Comparison of ENCODE assay signal across 23 mouse cellular contexts in genomic region chr1:75574476-75575310, GRCm38 (mm10). TPM values are rescaled to one million over a fixed set of nuclear protein-coding genes. Genes with fewer than 3 reads are reported as not detected.
DNase-seq lines count a peak whose midpoint lies in the region; ATAC-seq lines count a peak whose summit lies in the region.
"Had no signal": no experiment of that assay in that cellular context is flagged by ENCODE, and none has a peak within 500 bp of the region (broad histone marks: within the 10 kb centered on the region; RNA-seq: fewer than 3 reads in every experiment).

No protein-coding gene starts in this region.

- H3K4me1 ChIP-seq in hindbrain, embryonic 13.5 days (replicated peaks), result peaks cover 13% of the 10 kb centered on the region; the same call in 1 of the 2 replicates
- H3K4me1 ChIP-seq in hindbrain, embryonic 10.5 days (replicated peaks), result 0 out of 2 replicates have a peak, but pooled peaks cover 5% of the 10 kb centered on the region
- no peaks in the 10 kb centered on the region for H3K4me1 ChIP-seq in limb, embryonic 10.5 days
- H3K4me1 ChIP-seq: limb, embryonic 13.5 days; liver, embryonic 12.5 days; midbrain, embryonic 13.5 days had no signal

- peak overlapping the region; percentile 55; the same call in 1 of the 2 replicates for H3K27ac ChIP-seq in hindbrain, embryonic 13.5 days
- no peak overlapping the region for H3K27ac ChIP-seq in hindbrain, embryonic 10.5 days
- H3K27ac ChIP-seq in limb, embryonic 10.5 days, result no peak overlapping the region
- H3K27ac ChIP-seq: embryonic facial prominence, embryonic 12.5 days; forebrain, embryonic 13.5 days; heart, embryonic 10.5 days; limb, embryonic 13.5 days; liver, embryonic 12.5 days; midbrain, embryonic 13.5 days had no signal

- H3K9ac ChIP-seq in hindbrain, embryonic 13.5 days, result no peak overlapping the region
- H3K9ac ChIP-seq: embryonic facial prominence, embryonic 12.5 days; forebrain, embryonic 13.5 days; limb, embryonic 13.5 days; liver, embryonic 12.5 days; midbrain, embryonic 13.5 days had no signal

- no peak for DNase-seq in cerebellum, postnatal 10 days
- DNase-seq in hindbrain, embryonic 10.5 days (ENCODE audit: low spot score), result no peak
- DNase-seq in brain, adult 2 months (ENCODE audit: low read depth, low spot score), result peak; percentile 89
- peak; percentile 85 for DNase-seq in cerebellum, adult 9-10 months
- DNase-seq in gastrocnemius, adult 8-10 months (ENCODE audit: low spot score in 2 of 2), result no peak
- DNase-seq in limb, embryonic 10.5 days (ENCODE audit: low spot score), result no peak
- DNase-seq: adrenal gland, adult 8-10 months; kidney, postnatal 25 days; lung, adult 2 months; lung, postnatal 14 days; right cerebral cortex, postnatal 4 days; thymus, postnatal 14 days had no signal

- no peak overlapping the region for H3K4me2 ChIP-seq in hindbrain, embryonic 13.5 days
- H3K4me2 ChIP-seq: embryonic facial prominence, embryonic 12.5 days; forebrain, embryonic 13.5 days; limb, embryonic 13.5 days; liver, embryonic 12.5 days; midbrain, embryonic 13.5 days had no signal

- H3K9me3 ChIP-seq in hindbrain, embryonic 13.5 days, result no peaks in the 10 kb centered on the region
- H3K9me3 ChIP-seq in hindbrain, embryonic 10.5 days, result no peaks in the 10 kb centered on the region
- no peaks in the 10 kb centered on the region for H3K9me3 ChIP-seq in limb, embryonic 10.5 days (replicated peaks)
- H3K9me3 ChIP-seq: embryonic facial prominence, embryonic 12.5 days; forebrain, embryonic 13.5 days; heart, embryonic 10.5 days; limb, embryonic 13.5 days; liver, embryonic 12.5 days; midbrain, embryonic 13.5 days had no signal

- H3K4me3 ChIP-seq in hindbrain, embryonic 13.5 days, result no peak overlapping the region
- H3K4me3 ChIP-seq in hindbrain, embryonic 10.5 days, result no peak overlapping the region
- no peak overlapping the region for H3K4me3 ChIP-seq in limb, embryonic 10.5 days
- H3K4me3 ChIP-seq: embryonic facial prominence, embryonic 12.5 days; forebrain, embryonic 13.5 days; heart, embryonic 10.5 days; limb, embryonic 13.5 days; liver, embryonic 12.5 days; midbrain, embryonic 13.5 days had no signal

- H3K27me3 ChIP-seq in hindbrain, embryonic 13.5 days, result 0 out of 2 replicates have a peak, but pooled peaks cover 3% of the 10 kb centered on the region
- peaks cover 3% of the 10 kb centered on the region; the same call in 1 of the 2 replicates for H3K27me3 ChIP-seq in hindbrain, embryonic 10.5 days (ENCODE audit: insufficient read depth, poor library complexity, severe bottlenecking)
- H3K27me3 ChIP-seq in limb, embryonic 10.5 days (ENCODE audit: low read depth, poor library complexity, severe bottlenecking), result no peaks in the 10 kb centered on the region
- H3K27me3 ChIP-seq: embryonic facial prominence, embryonic 12.5 days; forebrain, embryonic 13.5 days; limb, embryonic 13.5 days; midbrain, embryonic 13.5 days had no signal

- no peaks in the 10 kb centered on the region for H3K36me3 ChIP-seq in hindbrain, embryonic 13.5 days
- H3K36me3 ChIP-seq in hindbrain, embryonic 10.5 days, result no peaks in the 10 kb centered on the region
- H3K36me3 ChIP-seq in limb, embryonic 10.5 days, result no peaks in the 10 kb centered on the region
- H3K36me3 ChIP-seq: embryonic facial prominence, embryonic 12.5 days; heart, embryonic 10.5 days; limb, embryonic 13.5 days; liver, embryonic 12.5 days; midbrain, embryonic 13.5 days had no signal

- ATAC-seq in cerebellum, adult (ENCODE audit: insufficient number of reproducible peaks, low FRiP score, low TSS enrichment), result 0 out of 2 replicates have a peak, but pooled peaks have one; percentile 34
- ATAC-seq in hindbrain, embryonic 13.5 days (ENCODE audit: low FRiP score), result no peak
- ATAC-seq: activated CD4-positive, CD25-positive, alpha-beta regulatory T cell, adult 4 months; forebrain, embryonic 13.5 days; intestine, embryonic 16.5 days; liver, embryonic 12.5 days; midbrain, embryonic 13.5 days had no signal

- WGBS in hindbrain, embryonic 13.5 days, result 65% methylated on average over 17 of the region's 17 CpGs
- 85% methylated on average over 17 of the region's 17 CpGs for WGBS in hindbrain, embryonic 10.5 days
- WGBS in limb, embryonic 10.5 days, result 72% methylated on average over 17 of the region's 17 CpGs

RNA-seq across cellular contexts. Expression of gene Slc4a3, which starts 28.6 kb away (rescaled TPM):
- 50.4 and 50.9 TPM in 2 replicates for polyA plus RNA-seq in hindbrain, embryonic 13.5 days (2015; fragmentation: Nextera tagmentation; extraction: Ambion mirVana)
- polyA plus RNA-seq in hindbrain, embryonic 10.5 days (2016; fragmentation: Nextera tagmentation; extraction: Ambion mirVana), result 13.2 and 19.8 TPM in 2 replicates
- total RNA-seq in gastrocnemius, adult 8-10 months (2022), result 1 to 10 TPM; 4.8 to 9.8 (median 7.4) TPM
- 13.9 and 18.9 TPM in 2 replicates for polyA plus RNA-seq in limb, embryonic 10.5 days (2016; fragmentation: Nextera tagmentation; extraction: Ambion mirVana)
- total RNA-seq: monocyte, adult 5-6 weeks had no signal

RNA-seq across cellular contexts. Expression of gene Stk11ip, which starts 53.4 kb away (rescaled TPM):
- 18.6 and 20.7 TPM in 2 replicates for polyA plus RNA-seq in hindbrain, embryonic 13.5 days (2015; fragmentation: Nextera tagmentation; extraction: Ambion mirVana)
- polyA plus RNA-seq in hindbrain, embryonic 10.5 days (2016; fragmentation: Nextera tagmentation; extraction: Ambion mirVana), result 29.6 and 30.0 TPM in 2 replicates
- total RNA-seq in gastrocnemius, adult 8-10 months (2022), result 1 to 10 TPM; 7.1 to 9.9 (median 8.8) TPM
- 31.6 and 33.8 TPM in 2 replicates for polyA plus RNA-seq in limb, embryonic 10.5 days (2016; fragmentation: Nextera tagmentation; extraction: Ambion mirVana)

Comparison
In these comparisons a context has a peak if more than half of its experiments do, and no peak if none do; other contexts are left out.
1. DNase-seq: peak in brain, adult 2 months (single experiment) and cerebellum, adult 9-10 months (single experiment); none in cerebellum, postnatal 10 days (0 of 2), hindbrain, embryonic 10.5 days (single experiment), gastrocnemius, adult 8-10 months (0 of 2) and limb, embryonic 10.5 days (single experiment).